20 mouse cellular contexts compared by ENCODE assay signal in the genomic region with DNA sequence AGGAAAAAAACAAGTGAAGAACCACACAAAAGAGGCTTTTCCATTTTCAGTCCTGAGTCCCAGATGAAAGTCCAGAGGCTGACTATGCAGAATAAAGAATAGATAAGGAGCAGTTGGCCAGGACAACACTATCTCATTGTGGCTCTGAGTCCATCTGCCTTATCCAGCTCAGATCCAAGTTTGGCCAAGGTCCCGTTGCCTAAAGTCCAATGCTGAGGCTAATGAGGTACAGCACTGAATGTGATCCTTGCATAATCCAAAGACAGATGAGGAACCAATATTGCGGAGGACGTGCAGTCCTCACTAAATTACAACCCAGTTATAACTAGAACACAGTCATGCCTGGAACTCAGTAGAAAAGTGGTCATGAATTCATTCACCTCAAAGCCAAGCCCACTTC.
"Had no signal": no experiment of that assay in that cellular context is flagged by ENCODE, and none has a peak within 500 bp of the region (broad histone marks: within the 10 kb centered on the region; RNA-seq: fewer than 3 reads in every experiment).

No protein-coding gene starts in this region.

- H3K4me3 ChIP-seq: liver, embryonic 15.5 days; midbrain, embryonic 10.5 days; midbrain, embryonic 12.5 days; myocyte; neural tube, embryonic 13.5 days; neural tube, embryonic 15.5 days; stomach, embryonic 15.5 days had no signal

- H3K27me3 ChIP-seq: liver, embryonic 15.5 days; midbrain, embryonic 12.5 days; neural tube, embryonic 13.5 days; neural tube, embryonic 15.5 days; stomach, embryonic 15.5 days had no signal

- H3K27ac ChIP-seq: liver, embryonic 15.5 days; macrophage; midbrain, embryonic 10.5 days; midbrain, embryonic 12.5 days; neural tube, embryonic 13.5 days; neural tube, embryonic 15.5 days; stomach, embryonic 15.5 days; stomach, postnatal 0 days had no signal

- ATAC-seq: liver, postnatal 0 days; midbrain, embryonic 16.5 days had no signal

- H3K4me2 ChIP-seq: liver, embryonic 15.5 days; lung, embryonic 14.5 days; midbrain, embryonic 12.5 days; neural tube, embryonic 13.5 days; neural tube, embryonic 15.5 days; stomach, embryonic 15.5 days had no signal

- H3K36me3 ChIP-seq: liver, embryonic 15.5 days; midbrain, embryonic 10.5 days; midbrain, embryonic 12.5 days; neural tube, embryonic 13.5 days; neural tube, embryonic 15.5 days; stomach, embryonic 15.5 days had no signal

- DNase-seq: liver, postnatal 0 days; lung, embryonic 14.5 days; lung, postnatal 10 days; midbrain, embryonic 14.5 days; retina, postnatal 1 day; right cerebral cortex, adult 18-20 months; right cerebral cortex, postnatal 25 days; thymus, adult 2 months; thymus, postnatal 14 days; thymus, postnatal 36 days had no signal

- H3K4me1 ChIP-seq: liver, embryonic 15.5 days; midbrain, embryonic 10.5 days; midbrain, embryonic 12.5 days; stomach, embryonic 15.5 days had no signal

- H3K9me3 ChIP-seq: liver, embryonic 15.5 days; midbrain, embryonic 10.5 days; neural tube, embryonic 15.5 days; stomach, embryonic 15.5 days had no signal

- H3K9ac ChIP-seq: liver, embryonic 15.5 days; liver, postnatal 0 days; lung, embryonic 14.5 days; midbrain, embryonic 12.5 days; neural tube, embryonic 13.5 days; neural tube, embryonic 15.5 days; stomach, embryonic 15.5 days had no signal
